Mouse (Mus musculus): ENCODE measurements around the gene Asb4. TPM values are rescaled to one million over a fixed set of nuclear protein-coding genes. Genes with fewer than 3 reads are reported as not detected.
A peak's percentile ranks its signal among the peaks of the same experiment; 100 is the strongest.
"Not testable (repeated sequence)": the region's sequence is repeated elsewhere in the genome, so short reads cannot be mapped to it uniquely, and the experiment has no call there.

Gene Asb4
- total RNA-seq (2021), result 1 to 10 TPM in 1 of 2 experiments, under 1 TPM in 1; 0.25 to 1.1 TPM
- long read RNA-seq, experiment 1, partial matches to known transcripts, result 0 of 1 reads
- long read RNA-seq, experiment 1, other reads (novel, unspliced or antisense), result 0 of 1 reads
- long read RNA-seq, experiment 2, partial matches to known transcripts, result 1 of 1 reads
- long read RNA-seq, experiment 2, other reads (novel, unspliced or antisense), result 0 of 1 reads

DNA sequence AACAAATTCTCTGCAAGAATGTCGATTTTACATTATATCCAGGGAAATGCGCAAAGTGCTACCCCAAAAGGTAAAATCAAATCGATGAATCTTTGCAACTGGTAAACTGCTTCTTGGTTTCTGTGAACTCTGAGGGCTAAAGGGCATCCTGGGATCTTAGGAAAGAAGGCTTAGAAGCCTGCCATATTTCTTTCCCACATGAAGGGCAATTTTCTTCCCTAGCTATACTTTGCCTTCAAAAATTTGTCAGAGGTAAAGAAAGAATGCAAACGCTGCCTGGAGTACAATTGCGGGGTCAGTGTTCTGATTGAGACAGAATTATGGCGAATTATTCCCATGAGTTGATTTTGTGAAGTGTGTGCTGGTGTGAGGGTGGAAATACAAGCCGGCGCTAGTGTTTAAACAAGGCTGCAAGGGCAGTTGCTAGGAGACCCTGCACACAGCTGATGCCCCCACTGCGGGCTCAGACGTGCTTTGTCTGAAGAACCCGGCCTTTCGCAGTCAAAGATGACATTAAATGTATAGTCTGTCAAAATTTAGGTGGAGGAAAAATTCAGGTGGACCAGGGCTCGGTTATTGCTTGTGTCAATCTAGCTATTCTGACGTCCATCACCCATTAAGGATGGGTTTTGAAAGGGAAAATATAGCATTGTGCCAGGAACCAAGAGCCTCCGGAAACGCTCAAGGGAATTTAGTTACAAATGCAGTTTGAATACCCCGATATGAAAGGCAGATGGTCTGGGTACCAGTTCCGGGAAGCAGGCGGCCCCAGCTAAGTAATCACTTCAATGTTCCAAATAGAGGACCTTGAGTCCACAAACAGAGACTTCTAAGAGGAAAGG is at the start of gene Asb4:
TSS of gene Asb4 (plus strand) at position 51 of the 842 bp plus-strand sequence.
- DNase-seq (ENCODE audit: extremely low spot score in 1 of 2, low spot score in 2 of 2), result no peak
- Histone ChIP-seq H3K4me3 (peak within 1 kb of the TSS; percentile 41), H3K27ac (no peak within 1 kb of the TSS)
- TF ChIP-seq CTCF (IDR thresholded peaks at IDR 0.05), result no peak
- intact Hi-C loops (cut with DNase I), result loop anchor here (2.0 to 10.0 kb wide), 9 partner anchors 87 to 1876 kb away; partner anchors contain the start of genes Peg10, Ppp1r9a and Sgce

DNA sequence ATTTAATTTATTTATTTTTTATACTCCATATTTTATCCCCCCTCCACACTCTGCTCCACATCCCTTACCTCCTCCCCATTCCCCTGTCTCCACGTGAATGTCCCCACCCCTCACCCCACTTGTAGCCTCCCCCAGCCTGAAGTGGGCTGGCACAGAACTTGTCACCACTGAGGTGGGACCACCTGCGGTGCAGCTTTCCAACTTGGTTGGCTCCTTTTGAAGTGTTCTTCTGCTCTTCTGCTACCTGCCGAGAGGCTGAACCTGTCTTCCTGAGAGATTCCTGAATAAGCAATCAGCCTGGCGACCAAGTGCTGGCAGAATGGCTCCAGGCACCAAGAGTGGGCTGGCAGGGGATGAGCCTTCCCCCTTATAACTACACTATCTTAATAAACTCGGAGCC is 49.2 kb upstream of the Asb4 start:
- no peak overlapping the region for H3K4me3 ChIP-seq
- intact Hi-C loops (cut with DNase I), result no loop called here
- DNase-seq (ENCODE audit: extremely low spot score in 1 of 2, low spot score in 2 of 2), result no peak
- TF ChIP-seq CTCF (IDR thresholded peaks at IDR 0.05), result no peak
- no peak overlapping the region for H3K27ac ChIP-seq

DNA sequence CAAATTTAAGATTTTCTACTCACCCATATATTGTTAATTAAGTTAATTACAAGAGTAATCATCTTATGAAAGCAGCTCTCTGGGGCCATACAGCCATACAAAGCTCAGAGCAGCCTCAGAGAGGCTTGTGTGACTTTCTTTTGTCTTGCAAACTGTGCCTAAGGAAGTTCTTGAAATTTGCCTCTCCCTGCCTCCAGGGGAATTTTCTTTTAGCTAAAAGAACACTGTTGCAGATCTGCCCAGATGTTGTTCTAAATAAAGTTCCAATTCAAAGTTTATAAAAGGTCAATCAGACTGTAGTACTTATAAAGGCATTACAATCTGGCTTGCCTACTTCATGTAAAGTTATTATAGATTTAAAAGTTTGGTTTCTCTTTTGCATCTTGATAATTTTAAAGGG is 47.2 kb upstream of the Asb4 start:
- intact Hi-C loops (cut with DNase I); DNase-seq (ENCODE audit: extremely low spot score in 1 of 2, low spot score in 2 of 2); H3K4me3 ChIP-seq; H3K27ac ChIP-seq: not testable (repeated sequence)

DNA sequence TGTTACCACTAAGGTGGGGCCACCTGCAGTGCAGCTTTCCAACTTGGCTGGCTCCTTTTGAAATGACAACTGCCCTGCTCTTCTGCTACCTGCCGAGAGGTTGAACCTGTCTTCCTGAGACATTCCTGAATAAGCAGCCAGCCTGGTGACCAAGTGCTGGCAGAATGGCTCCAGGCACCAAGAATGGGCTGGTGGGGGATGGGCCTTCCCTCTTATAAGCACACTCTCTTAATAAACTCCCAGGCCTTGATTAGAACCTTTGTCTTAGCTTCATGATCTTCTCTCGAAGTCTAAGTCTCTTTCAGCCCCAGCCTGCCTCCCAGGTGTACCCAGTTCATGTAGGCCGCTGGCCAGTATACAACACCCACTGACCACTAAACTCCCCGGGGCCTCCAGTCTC is 44.4 kb upstream of the Asb4 start:
- DNase-seq (ENCODE audit: extremely low spot score in 1 of 2, low spot score in 2 of 2); H3K27ac ChIP-seq; intact Hi-C loops (cut with DNase I); H3K4me3 ChIP-seq: not testable (repeated sequence)

DNA sequence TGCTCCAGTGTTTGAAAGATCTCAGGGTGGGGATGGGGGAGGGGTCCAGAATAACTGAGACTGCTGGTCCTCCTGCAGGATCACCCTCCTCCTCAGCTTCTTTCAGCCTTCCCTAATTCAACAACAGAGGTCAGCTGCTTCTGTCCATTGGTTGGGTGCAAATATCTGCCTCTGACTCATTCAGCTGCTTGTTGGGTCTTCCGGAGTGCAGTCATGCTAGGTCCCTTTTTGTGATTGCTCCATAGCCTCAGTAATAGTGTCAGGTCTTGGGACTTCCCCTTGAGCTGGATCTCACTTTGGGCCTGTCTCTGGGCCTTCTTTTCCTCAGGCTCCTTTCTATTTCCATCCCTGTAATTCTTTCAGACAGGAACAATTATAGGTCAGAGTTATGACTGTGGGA is 43.9 kb upstream of the Asb4 start:
- intact Hi-C loops (cut with DNase I), result not testable (repeated sequence)

DNA sequence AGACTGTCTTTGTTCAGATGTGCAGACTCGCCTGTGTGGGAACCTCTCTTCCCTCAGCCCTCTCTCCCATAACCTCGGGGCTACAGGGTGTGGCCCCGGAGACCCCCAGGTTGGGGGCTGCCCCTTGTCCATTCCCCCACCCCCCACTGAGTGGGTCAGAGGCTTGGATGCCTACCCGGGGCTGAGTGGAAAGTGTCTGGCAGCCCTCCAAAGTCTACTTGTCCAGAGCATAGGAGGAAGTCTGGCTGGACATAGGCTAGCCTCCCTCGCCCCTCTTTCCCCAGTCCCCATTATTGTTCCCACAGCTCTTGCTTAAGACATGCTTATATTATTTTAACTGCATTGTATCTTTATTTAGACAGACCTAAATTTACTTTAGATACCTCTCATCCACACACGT is 38.9 kb upstream of the Asb4 start:
- Histone ChIP-seq H3K4me3 (no peak overlapping the region), H3K27ac (no peak overlapping the region)
- intact Hi-C loops (cut with DNase I), result no loop called here
- no peak for TF ChIP-seq CTCF (IDR thresholded peaks at IDR 0.05)
- no peak for DNase-seq (ENCODE audit: extremely low spot score in 1 of 2, low spot score in 2 of 2)

More for the DNA sequence above, 43.9 kb upstream of the Asb4 start:
- not testable (repeated sequence) for H3K27ac ChIP-seq; DNase-seq (ENCODE audit: extremely low spot score in 1 of 2, low spot score in 2 of 2); H3K4me3 ChIP-seq

DNA sequence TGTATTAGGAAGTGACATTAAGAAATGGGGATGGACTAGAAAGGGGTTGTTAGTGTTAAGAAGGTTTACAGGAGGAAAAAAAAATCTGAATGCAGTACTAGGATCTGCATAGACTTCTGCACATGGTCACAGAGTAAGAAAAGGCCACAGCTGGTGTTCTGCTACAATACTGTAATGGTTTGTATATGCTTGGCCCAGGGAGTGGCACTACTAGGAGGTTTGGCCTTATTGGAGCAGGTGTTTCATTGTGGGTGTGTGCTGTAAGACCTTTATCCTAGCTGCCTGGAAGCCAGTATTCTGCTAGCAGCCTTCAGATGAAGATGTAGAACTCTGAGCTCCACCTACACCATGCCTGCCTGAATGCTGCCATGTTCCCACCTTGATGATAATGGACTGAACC is 25.3 kb upstream of the Asb4 start:
- Histone ChIP-seq H3K4me3 (no peak overlapping the region), H3K27ac (no peak overlapping the region)
- intact Hi-C loops (cut with DNase I), result no loop called here
- no peak for DNase-seq (ENCODE audit: extremely low spot score in 1 of 2, low spot score in 2 of 2)
- no peak for TF ChIP-seq CTCF (IDR thresholded peaks at IDR 0.05)

DNA sequence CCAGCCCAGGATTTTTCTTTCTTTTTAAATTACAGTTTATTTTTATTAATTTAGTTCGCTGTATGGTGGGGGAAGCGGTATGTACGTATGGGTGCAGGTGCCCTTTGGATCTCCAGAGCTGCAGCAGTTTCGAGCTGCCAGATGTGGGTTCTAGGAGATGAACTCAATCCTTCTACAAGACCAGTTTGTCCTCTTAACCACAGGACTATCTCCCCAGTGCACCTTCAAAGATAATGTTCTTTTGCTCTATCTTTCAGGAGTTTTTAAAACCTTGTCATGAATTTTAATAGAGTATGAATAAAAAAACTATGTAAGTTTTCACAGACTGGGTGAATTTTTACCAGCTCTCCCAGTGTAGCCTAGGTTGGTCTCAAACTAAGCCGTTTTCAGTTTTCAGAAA is 22.8 kb upstream of the Asb4 start:
- Histone ChIP-seq H3K27ac (no peak overlapping the region), H3K4me3 (no peak overlapping the region)
- no peak for TF ChIP-seq CTCF (IDR thresholded peaks at IDR 0.05)
- intact Hi-C loops (cut with DNase I), result no loop called here
- DNase-seq (ENCODE audit: extremely low spot score in 1 of 2, low spot score in 2 of 2), result no peak

DNA sequence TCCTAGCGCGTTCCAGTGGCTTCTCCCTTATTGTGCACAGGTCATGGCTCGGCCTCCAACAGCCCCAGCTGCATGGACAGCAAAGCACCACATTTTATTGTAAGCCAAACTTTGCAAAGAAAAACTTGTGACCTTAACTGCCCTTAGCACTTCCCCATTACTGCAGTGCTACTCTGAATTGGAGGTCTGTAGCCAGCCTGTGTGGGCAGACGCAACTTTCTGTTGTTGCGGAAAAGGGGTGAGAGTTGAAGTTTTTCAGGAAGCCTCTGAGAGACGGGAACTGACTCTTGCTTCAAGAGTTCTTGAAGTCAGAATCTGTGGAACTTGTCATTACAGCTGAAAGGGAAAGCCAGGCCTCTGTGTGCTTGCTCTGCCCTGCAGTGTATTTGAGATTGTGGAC is 21.2 kb upstream of the Asb4 start:
- intact Hi-C loops (cut with DNase I), result no loop called here
- no peak for TF ChIP-seq CTCF (IDR thresholded peaks at IDR 0.05)
- DNase-seq (ENCODE audit: extremely low spot score in 1 of 2, low spot score in 2 of 2), result no peak

DNA sequence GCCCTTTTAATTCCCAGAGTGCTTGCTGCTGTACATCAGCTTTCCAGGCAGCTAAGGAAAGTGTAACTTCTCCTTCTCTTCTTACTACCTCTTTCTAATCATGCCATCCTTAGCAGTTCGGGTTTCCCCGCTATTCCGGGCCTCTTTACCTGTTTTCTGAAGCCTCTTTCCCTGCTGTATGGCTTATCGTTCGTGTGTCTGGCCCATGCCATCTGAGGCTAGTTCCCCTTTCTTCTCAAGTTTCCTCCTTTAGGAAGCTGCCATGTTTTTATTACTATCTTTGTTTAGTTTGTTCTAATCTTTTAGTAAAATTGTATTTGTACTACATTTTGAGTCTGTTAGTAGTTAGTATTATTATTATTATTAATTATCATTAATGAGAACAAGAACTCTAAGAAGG is 17.3 kb upstream of the Asb4 start:
- TF ChIP-seq CTCF (IDR thresholded peaks at IDR 0.05), result no peak
- Histone ChIP-seq H3K27ac (no peak overlapping the region), H3K4me3 (no peak overlapping the region)
- intact Hi-C loops (cut with DNase I), result no loop called here
- no peak for DNase-seq (ENCODE audit: extremely low spot score in 1 of 2, low spot score in 2 of 2)

More for the DNA sequence above, 21.2 kb upstream of the Asb4 start:
- Histone ChIP-seq H3K27ac (no peak overlapping the region), H3K4me3 (no peak overlapping the region)

DNA sequence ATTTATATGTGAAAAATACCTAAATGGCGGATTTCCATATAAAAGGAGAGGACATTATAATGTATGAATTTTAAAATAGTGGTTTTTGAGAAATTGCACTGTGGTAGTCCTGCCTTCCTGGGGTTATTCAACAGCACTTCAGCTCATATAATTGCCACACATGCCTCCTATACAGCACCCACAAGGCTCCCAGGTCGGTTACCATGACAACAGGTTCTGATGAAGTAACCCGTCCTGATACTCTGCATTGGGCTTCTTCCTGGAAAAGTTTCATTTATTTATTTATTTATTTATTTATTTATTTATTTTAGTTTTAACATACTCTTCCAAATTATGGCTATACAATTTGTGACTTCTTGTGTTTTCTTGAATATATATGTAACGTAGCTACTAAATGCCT is 6.3 kb upstream of the Asb4 start:
- intact Hi-C loops (cut with DNase I), result no loop called here
- Histone ChIP-seq H3K4me3 (no peak overlapping the region), H3K27ac (no peak overlapping the region)
- no peak for DNase-seq (ENCODE audit: extremely low spot score in 1 of 2, low spot score in 2 of 2)
- no peak for TF ChIP-seq CTCF (IDR thresholded peaks at IDR 0.05)

DNA sequence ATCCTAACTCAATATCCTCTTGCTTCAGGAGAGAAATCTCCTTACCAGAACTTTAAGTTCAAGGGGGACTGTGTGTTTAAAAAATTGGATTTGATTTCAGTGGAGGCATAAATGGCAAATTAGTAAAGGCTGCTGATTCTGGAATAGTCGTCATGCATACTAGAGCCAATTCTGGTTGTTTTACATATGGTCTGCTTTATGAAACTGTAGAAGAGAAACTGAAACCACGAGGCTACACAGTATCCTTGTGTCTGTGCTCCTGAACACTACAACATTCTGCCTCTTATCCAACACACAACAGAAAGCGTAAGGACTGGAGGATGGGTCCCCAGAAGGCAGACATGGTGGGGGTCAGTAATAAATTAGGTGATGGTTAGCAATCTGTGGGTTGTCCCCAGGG is 4.1 kb upstream of the Asb4 start:
- Histone ChIP-seq H3K4me3 (no peak overlapping the region), H3K27ac (no peak overlapping the region)
- no peak for TF ChIP-seq CTCF (IDR thresholded peaks at IDR 0.05)
- DNase-seq (ENCODE audit: extremely low spot score in 1 of 2, low spot score in 2 of 2), result no peak
- intact Hi-C loops (cut with DNase I), result no loop called here

Measured in left cerebral cortex, adult 2 months (tissue).